Mouse (Mus musculus) stomach, postnatal 0 days (tissue): ENCODE results near the gene Cbx2. TPM values are rescaled to one million over a fixed set of nuclear protein-coding genes. Genes with fewer than 3 reads are reported as not detected.

Experiments used
- ATAC-seq: fragments of 200-750 bp; cut with Nextera tagmentation; 2 replicates; pipeline ENCODE4 v1.8.0; 2017; ENCODE audit not compliant: low FRiP score, low TSS enrichment
- DNase-seq: peaks from one replicate; pipeline ENCODE4 v3.0.0-alpha.2; 2016; ENCODE audit warnings: low spot score
- H3K27ac ChIP-seq: fragments of 300-500 bp; sonication (generic); replicated peaks from 2 replicates; pipeline ENCODE4 v1.5.1; 2014; ENCODE audit warnings: mild to moderate bottlenecking, control low read depth
- H3K27me3 ChIP-seq: fragments of 300-500 bp; sonication (generic); 2 replicates; pipeline ENCODE4 v1.6.1; 2014; ENCODE audit warnings: low read length; ENCODE audit not compliant: control insufficient read depth, insufficient read depth
- H3K36me3 ChIP-seq: fragments of 300-500 bp; sonication (generic); 2 replicates; pipeline ENCODE4 v1.6.1; 2014; ENCODE audit warnings: low read length, mixed read lengths; ENCODE audit not compliant: control insufficient read depth, insufficient read depth
- H3K4me1 ChIP-seq: fragments of 300-500 bp; sonication (generic); replicated peaks from 2 replicates; pipeline ENCODE4 v1.6.1; 2014; ENCODE audit warnings: antibody characterized with exemption; ENCODE audit not compliant: control insufficient read depth, insufficient read depth
- H3K4me2 ChIP-seq: fragments of 300-500 bp; sonication (generic); replicated peaks from 2 replicates; pipeline ENCODE4 v1.6.1; 2014; ENCODE audit warnings: low read depth, mild to moderate bottlenecking, control low read depth, moderate library complexity
- H3K4me3 ChIP-seq: fragments of 300-500 bp; sonication (generic); 2 replicates; pipeline ENCODE4 v1.5.1; 2014; ENCODE audit warnings: low read depth, low read length, control low read depth
- H3K9ac ChIP-seq: fragments of 300-500 bp; sonication (generic); 2 replicates; pipeline ENCODE4 v1.6.1; 2014; ENCODE audit warnings: mild to moderate bottlenecking, low read length, control low read depth, mixed read lengths
- H3K9me3 ChIP-seq: fragments of 300-500 bp; sonication (generic); 2 replicates; pipeline ENCODE4 v1.6.1; 2016; ENCODE audit warnings: low read length; ENCODE audit not compliant: control insufficient read depth
- CTCF ChIP-seq: IDR thresholded peaks from 2 replicates; pipeline ENCODE4 v1.5.1; 2016; ENCODE audit warnings: antibody characterized with exemption, low read depth, mild to moderate bottlenecking, moderate library complexity
- EP300 ChIP-seq: optimal IDR thresholded peaks from 2 replicates; pipeline ENCODE3; 2016; ENCODE audit warnings: antibody characterized with exemption
- WGBS: fragments of 180-500 bp; shearing (Covaris S2); extraction: QIAGEN DNeasy Blood & Tissue Kit; methylation state at CpG from one replicate; pipeline ENCODE4 v1.1.7; 2014; 5-methylcytosine and 5-hydroxymethylcytosine counted together
- polyA plus RNA-seq: library from polyadenylated mRNA; unstranded; fragments of >200 nt; fragmentation: Nextera tagmentation; extraction: Ambion mirVana; gene quantifications from 2 replicates; pipeline ENCODE4 v1.2.1, GENCODE M21; 2015

Cbx2 gene
- polyA plus RNA-seq, 1 experiment from 2014 or later = 5.3 TPM

GRCm38 (mm10) chr11:118997182-118997581, 25.6 kb upstream of the Cbx2 start:
- no peak overlapping the region for H3K9ac ChIP-seq
- no peak overlapping the region for H3K27ac ChIP-seq
- no peaks in the 10 kb centered on the region for H3K9me3 ChIP-seq
- no peaks in the 10 kb centered on the region for H3K36me3 ChIP-seq
- no peak overlapping the region for H3K4me2 ChIP-seq
- no peak overlapping the region for H3K4me3 ChIP-seq
- ATAC-seq (no peak), DNase-seq (no peak)
- H3K27me3 ChIP-seq = no peaks in the 10 kb centered on the region
- H3K4me1 ChIP-seq = no peaks in the 10 kb centered on the region
- TF ChIP-seq EP300 (no peak), CTCF (no peak)
- 64% methylated on average over 3 of the region's 3 CpGs for WGBS

DNA sequence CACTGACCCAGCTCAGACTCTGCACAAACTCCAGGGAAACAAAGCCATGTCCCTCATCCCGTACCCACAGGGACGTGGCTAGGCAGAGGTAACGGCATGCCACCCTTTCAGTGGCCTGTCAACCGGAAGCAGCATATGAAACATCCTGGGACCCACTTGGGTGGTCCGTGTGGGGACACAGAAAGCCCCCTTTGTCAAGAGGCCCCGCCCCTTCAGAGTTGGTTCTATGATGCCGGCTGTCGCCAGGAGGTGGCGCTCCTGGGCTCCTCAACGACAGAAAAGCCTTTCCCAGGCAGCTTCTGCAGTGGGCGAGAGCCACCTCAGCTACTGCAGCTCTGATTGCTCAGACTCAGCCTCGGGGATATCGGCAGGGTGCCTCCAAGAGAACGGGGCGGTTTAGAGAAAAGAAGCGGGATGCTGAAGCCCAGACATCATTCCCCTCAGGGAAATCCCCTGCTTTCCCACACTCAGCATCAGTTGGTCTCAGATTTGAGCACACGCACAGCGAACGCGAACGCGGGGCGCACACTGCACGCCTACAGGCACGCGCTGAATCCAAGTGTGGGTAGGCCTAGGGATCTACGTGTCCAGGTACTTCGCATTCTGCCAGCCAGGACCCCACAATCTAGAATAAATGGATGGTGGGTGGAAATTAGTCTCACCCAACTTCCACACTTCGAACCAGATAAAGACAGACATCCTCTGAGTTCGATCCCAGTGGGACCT, 24.1 kb upstream of the Cbx2 start:
- no peaks in the 10 kb centered on the region for H3K27me3 ChIP-seq
- H3K4me2 ChIP-seq = peak overlapping the region; percentile 32; the same call in 1 of the 2 replicates
- H3K9ac ChIP-seq = no peak overlapping the region
- no peaks in the 10 kb centered on the region for H3K36me3 ChIP-seq
- peak; percentile 82 for DNase-seq
- 12% methylated on average over 30 of the region's 30 CpGs for WGBS
- H3K4me3 ChIP-seq = no peak overlapping the region
- ATAC-seq = peak; percentile 47; the same call in 1 of the 2 replicates
- H3K27ac ChIP-seq = no peak overlapping the region
- peak; percentile 92 for TF ChIP-seq CTCF
- no peak for TF ChIP-seq EP300
- no peaks in the 10 kb centered on the region for H3K4me1 ChIP-seq
- H3K9me3 ChIP-seq = no peaks in the 10 kb centered on the region

DNA sequence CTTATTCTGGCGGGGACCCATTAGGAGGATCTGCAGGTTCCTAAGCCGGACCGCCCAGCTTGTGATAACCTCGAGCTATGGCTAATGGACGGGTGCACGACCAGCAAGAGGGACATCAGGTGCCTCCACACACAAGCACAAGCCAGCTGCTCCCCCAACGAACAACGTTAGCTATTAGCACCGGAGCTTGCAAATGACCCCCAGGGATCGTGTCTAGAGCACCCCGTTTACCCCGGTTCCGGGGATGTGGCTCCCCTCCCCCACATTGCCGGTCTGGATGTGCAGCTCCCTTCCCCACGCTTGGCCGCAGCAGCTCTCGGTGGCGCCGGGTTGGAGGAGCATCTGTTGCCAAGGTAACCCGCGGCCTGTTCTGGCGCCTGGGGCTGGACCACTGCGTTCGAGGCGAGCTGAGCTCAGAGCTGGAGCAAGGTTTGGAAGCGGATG, 23.4 kb upstream of the Cbx2 start:
- Histone ChIP-seq H3K27ac (no peak overlapping the region), H3K36me3 (no peaks in the 10 kb centered on the region), H3K9ac (no peak overlapping the region), H3K9me3 (no peaks in the 10 kb centered on the region), H3K27me3 (no peaks in the 10 kb centered on the region), H3K4me3 (no peak overlapping the region), H3K4me2 (no peak overlapping the region), H3K4me1 (no peaks in the 10 kb centered on the region)
- TF ChIP-seq CTCF = no peak
- no peak for TF ChIP-seq EP300
- DNase-seq (no peak), ATAC-seq (no peak)
- 7% methylated on average over 26 of the region's 26 CpGs for WGBS

GRCm38 (mm10) chr11:119000877-119001276, 21.9 kb upstream of the Cbx2 start:
- Histone ChIP-seq H3K27me3 (no peaks in the 10 kb centered on the region), H3K9me3 (no peaks in the 10 kb centered on the region), H3K36me3 (no peaks in the 10 kb centered on the region), H3K4me3 (no peak overlapping the region), H3K27ac (no peak overlapping the region), H3K9ac (no peak overlapping the region), H3K4me1 (no peaks in the 10 kb centered on the region), H3K4me2 (no peak overlapping the region)
- DNase-seq (no peak), ATAC-seq (no peak)
- TF ChIP-seq CTCF (no peak), EP300 (no peak)
- whole genome bisulfite sequencing = 84% methylated on average over 2 of the region's 2 CpGs

DNA sequence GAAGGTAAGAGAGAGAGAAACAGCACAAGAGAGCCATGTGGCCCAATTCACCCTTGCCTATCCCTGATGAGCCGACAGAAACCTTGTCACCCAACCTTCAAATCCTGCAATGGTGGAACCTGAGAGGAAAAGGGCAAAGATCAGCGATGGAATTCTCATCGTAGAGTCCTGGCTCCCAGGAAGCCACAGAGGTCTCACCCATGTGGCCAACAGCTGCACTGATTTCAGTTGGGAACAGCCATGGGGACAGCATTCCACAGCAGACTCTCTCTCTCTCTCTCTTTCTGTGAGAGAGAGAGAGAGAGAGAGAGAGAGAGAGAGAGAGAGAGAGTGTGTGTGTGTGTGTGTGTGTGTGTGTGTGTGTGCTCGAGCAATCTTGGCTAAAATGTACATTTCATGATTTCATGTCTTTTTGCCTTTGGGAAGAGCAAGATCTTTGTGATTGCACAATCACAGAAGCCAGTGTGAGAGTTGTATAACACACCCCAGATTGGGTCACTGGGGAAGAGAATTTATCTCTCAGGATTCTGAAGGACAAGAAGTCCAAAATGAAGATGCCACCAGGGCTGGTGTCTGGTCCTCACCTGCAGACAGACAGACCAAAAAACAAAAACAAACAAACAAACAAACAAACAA, 21.2 kb upstream of the Cbx2 start:
- no peaks in the 10 kb centered on the region for H3K9me3 ChIP-seq
- no peak overlapping the region for H3K4me3 ChIP-seq
- H3K9ac ChIP-seq = no peak overlapping the region
- H3K27ac ChIP-seq = no peak overlapping the region
- H3K4me2 ChIP-seq = no peak overlapping the region
- no peaks in the 10 kb centered on the region for H3K4me1 ChIP-seq
- WGBS = 48% methylated on average over 4 of the region's 4 CpGs
- no peak for ATAC-seq
- no peak for DNase-seq
- H3K27me3 ChIP-seq = no peaks in the 10 kb centered on the region
- no peak for TF ChIP-seq EP300
- H3K36me3 ChIP-seq = no peaks in the 10 kb centered on the region
